In genomic region chr2:50964062-50964461, GRCm38 (mm10) we compare ENCODE assay signal across 15 mouse cellular contexts.
A peak's percentile ranks its signal among the peaks of the same experiment; 100 is the strongest.
DNase-seq lines count a peak whose midpoint lies in the region; ATAC-seq and TF ChIP-seq lines count a peak whose summit lies in the region.
"Had no signal": no experiment of that assay in that cellular context is flagged by ENCODE, and none has a peak within 500 bp of the region (broad histone marks: within the 10 kb centered on the region; RNA-seq: fewer than 3 reads in every experiment).

No protein-coding gene starts in this region.

- no peak for TF ChIP-seq POLR2A in kidney, adult 2 months (IDR thresholded peaks at IDR 0.05; ENCODE audit: low read depth, low read length)
- TF ChIP-seq POLR2A in liver, adult 2 months (IDR thresholded peaks at IDR 0.05; ENCODE audit: extremely low read depth, insufficient read depth, low read length), result no peak

- H3K27me3 ChIP-seq in Patski, result no peaks in the 10 kb centered on the region
- no peaks in the 10 kb centered on the region; the same call in 1 of the 2 replicates for H3K27me3 ChIP-seq in kidney, adult 2 months (replicated peaks; ENCODE audit: control insufficient read depth, insufficient read depth, low read length)
- H3K27me3 ChIP-seq in liver, adult 2 months (ENCODE audit: control insufficient read depth, insufficient read depth, low read length), result no peaks in the 10 kb centered on the region
- no peaks in the 10 kb centered on the region for H3K27me3 ChIP-seq in forebrain, embryonic 15.5 days
- H3K27me3 ChIP-seq in midbrain, embryonic 16.5 days (ENCODE audit: control insufficient read depth, insufficient read depth, low read depth, low read length), result no peaks in the 10 kb centered on the region
- H3K27me3 ChIP-seq: liver, embryonic 13.5 days had no signal

- peak; percentile 91 for ATAC-seq in Patski
- no peak for ATAC-seq in forebrain, embryonic 15.5 days (replicated peaks)
- ATAC-seq in midbrain, embryonic 16.5 days, result no peak
- ATAC-seq: CD4-positive, CD25-positive, alpha-beta regulatory T cell, adult 4 months had no signal

- in situ Hi-C loops in Patski (cut with MboI; ENCODE audit: low pct_unique_long_range_greater_than_20kb), result loop anchor here (10.0 kb wide), 1 partner anchor 269 kb away; no protein-coding TSS in a partner anchor

- 22% methylated on average over 3 of the region's 3 CpGs for WGBS in kidney, adult 2 months
- WGBS in liver, adult 2 months, result 26% methylated on average over 3 of the region's 3 CpGs
- WGBS in forebrain, embryonic 15.5 days, result 94% methylated on average over 3 of the region's 3 CpGs
- WGBS in midbrain, embryonic 16.5 days, result 95% methylated on average over 3 of the region's 3 CpGs

- TF ChIP-seq CTCF in Patski (IDR thresholded peaks at IDR 0.05), result no peak
- no peak for TF ChIP-seq CTCF in kidney, adult 2 months (conservative IDR thresholded peaks at IDR 0.05; ENCODE audit: insufficient read depth, insufficient read length, low read depth, low read length)
- no peak for TF ChIP-seq CTCF in liver, adult 2 months (IDR thresholded peaks at IDR 0.05; ENCODE audit: low read depth, low read length)

- no peaks in the 10 kb centered on the region for H3K9me3 ChIP-seq in forebrain, embryonic 15.5 days
- H3K9me3 ChIP-seq in midbrain, embryonic 16.5 days (replicated peaks; ENCODE audit: control insufficient read depth, low read length, poor library complexity, severe bottlenecking), result no peaks in the 10 kb centered on the region
- H3K9me3 ChIP-seq: liver, embryonic 13.5 days had no signal

- peak overlapping the region; percentile 38; the same call in 1 of the 2 replicates for H3K27ac ChIP-seq in kidney, adult 2 months (ENCODE audit: insufficient read depth, low read depth, low read length)
- no peak overlapping the region for H3K27ac ChIP-seq in liver, adult 2 months (replicated peaks; ENCODE audit: insufficient read depth, low read depth, low read length)
- no peak overlapping the region for H3K27ac ChIP-seq in forebrain, embryonic 15.5 days (replicated peaks)
- H3K27ac ChIP-seq in midbrain, embryonic 16.5 days (ENCODE audit: low read length), result no peak overlapping the region
- H3K27ac ChIP-seq: liver, embryonic 13.5 days had no signal

- no peaks in the 10 kb centered on the region for H3K36me3 ChIP-seq in kidney, adult 2 months (ENCODE audit: control insufficient read depth, insufficient read depth, low read length)
- no peaks in the 10 kb centered on the region for H3K36me3 ChIP-seq in liver, adult 2 months (ENCODE audit: control insufficient read depth, insufficient read depth, low read length)
- no peaks in the 10 kb centered on the region for H3K36me3 ChIP-seq in forebrain, embryonic 15.5 days
- no peaks in the 10 kb centered on the region for H3K36me3 ChIP-seq in midbrain, embryonic 16.5 days (ENCODE audit: control insufficient read depth, insufficient read depth, low read length)
- H3K36me3 ChIP-seq: liver, embryonic 13.5 days had no signal

- no peak overlapping the region for H3K9ac ChIP-seq in liver, adult 2 months (ENCODE audit: low read depth, low read length)
- H3K9ac ChIP-seq in forebrain, embryonic 15.5 days (replicated peaks), result no peak overlapping the region
- H3K9ac ChIP-seq in midbrain, embryonic 16.5 days (ENCODE audit: low read depth, low read length), result no peak overlapping the region
- H3K9ac ChIP-seq: liver, embryonic 13.5 days had no signal

- H3K4me3 ChIP-seq in kidney, adult 2 months (ENCODE audit: insufficient read depth, low read depth, low read length), result no peak overlapping the region
- no peak overlapping the region for H3K4me3 ChIP-seq in liver, adult 2 months (ENCODE audit: insufficient read depth, low read depth, low read length)
- no peak overlapping the region for H3K4me3 ChIP-seq in forebrain, embryonic 15.5 days
- no peak overlapping the region for H3K4me3 ChIP-seq in midbrain, embryonic 16.5 days (ENCODE audit: low read depth, low read length)
- H3K4me3 ChIP-seq: liver, embryonic 13.5 days had no signal

- H3K79me2 ChIP-seq in liver, adult 2 months (ENCODE audit: control insufficient read depth, insufficient read depth, low read length), result no peaks in the 10 kb centered on the region

- POLR2A ChIA-PET in Patski (lab: Charles Lee), result no interaction called here

- CTCF ChIA-PET in Patski (lab: Charles Lee), result no interaction called here

- H3K4me2 ChIP-seq in forebrain, embryonic 15.5 days (replicated peaks), result no peak overlapping the region
- no peak overlapping the region for H3K4me2 ChIP-seq in midbrain, embryonic 16.5 days (ENCODE audit: low read length)
- H3K4me2 ChIP-seq: liver, embryonic 13.5 days had no signal

- DNase-seq in 3134 (ENCODE audit: extremely low read depth, insufficient read length, low spot score) (peak; percentile 26), Patski (ENCODE audit: low read depth, low spot score) (peak; percentile 67)
- peak; percentile 78 for DNase-seq in kidney, adult 2 months
- DNase-seq in liver, adult 2 months (ENCODE audit: extremely low read depth, low read depth, low spot score), result peak; percentile 83
- DNase-seq in layer of hippocampus, adult 11-12 months (ENCODE audit: low spot score), result no peak
- DNase-seq in testis, postnatal 10 days (ENCODE audit: low spot score), result no peak
- DNase-seq: cerebellum, adult 18-20 months; embryo, embryonic 11 days; heart, postnatal 10 days; liver, embryonic 13.5 days; right cerebral cortex, postnatal 25 days; thymus, postnatal 4 days had no signal

- H3K4me1 ChIP-seq in kidney, adult 2 months (ENCODE audit: control insufficient read depth, insufficient read depth, low read length), result peaks cover 18% of the 10 kb centered on the region
- peaks cover 10% of the 10 kb centered on the region; the same call in 1 of the 2 replicates for H3K4me1 ChIP-seq in liver, adult 2 months (ENCODE audit: control insufficient read depth, insufficient read depth, low read length)
- peaks cover 22% of the 10 kb centered on the region for H3K4me1 ChIP-seq in forebrain, embryonic 15.5 days
- H3K4me1 ChIP-seq in midbrain, embryonic 16.5 days (ENCODE audit: control insufficient read depth, insufficient read depth, low read length), result peaks cover 3% of the 10 kb centered on the region; the same call in 1 of the 2 replicates
- H3K4me1 ChIP-seq: liver, embryonic 13.5 days had no signal

Comparison
In these comparisons a context has a peak if more than half of its experiments do, and no peak if none do; other contexts are left out.
1. DNase-seq: peak in 3134 (single experiment), Patski (single experiment), kidney, adult 2 months (single experiment) and liver, adult 2 months (single experiment); none in layer of hippocampus, adult 11-12 months (single experiment) and testis, postnatal 10 days (single experiment).